Mouse (Mus musculus) heart, adult 2 months (tissue): ENCODE measurements around the gene Fto.

Experiments
- CTCF ChIP-seq: fragments of 200-600 bp; IDR thresholded peaks from 2 replicates; pipeline ENCODE4 v1.8.1; 2022; ENCODE audit warnings: antibody characterized with exemption, mild to moderate bottlenecking, moderate library complexity
- EP300 ChIP-seq: fragments of 200-500 bp; IDR thresholded peaks from 2 replicates; pipeline ENCODE4 v1.6.1; 2011; ENCODE audit warnings: low read depth, low read length, control low read depth; ENCODE audit not compliant: insufficient read depth

DNA sequence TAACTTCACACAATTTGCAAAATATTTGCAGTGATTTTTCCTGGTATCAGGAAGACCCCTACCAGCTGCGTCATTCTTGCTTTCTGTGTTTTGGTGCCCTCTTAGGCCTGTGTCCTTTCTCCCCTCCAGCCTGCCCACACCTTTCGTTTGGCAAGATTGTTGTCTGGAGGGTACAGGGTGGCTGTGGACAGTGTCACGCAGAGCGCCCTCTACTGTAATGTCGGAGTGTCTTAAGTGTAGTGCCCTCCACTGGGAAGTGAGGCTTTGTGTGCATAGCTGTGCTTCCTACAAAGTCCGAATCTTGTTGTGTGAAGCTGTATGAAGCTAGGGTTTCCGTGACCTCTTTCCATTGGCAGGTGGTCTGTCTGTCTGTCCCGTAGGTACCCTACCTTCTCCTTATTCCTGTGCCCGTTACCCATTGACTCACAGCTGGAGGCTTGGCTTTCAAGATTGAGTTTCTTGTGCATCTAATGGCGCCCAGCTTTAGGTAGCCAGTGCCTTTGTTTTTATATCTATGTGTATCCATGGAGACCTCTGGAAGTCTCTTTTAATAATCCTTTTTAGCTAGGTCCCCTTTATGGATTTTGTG, 50.0 kb downstream of the Fto start:
- TF ChIP-seq CTCF (no peak), EP300 (no peak)
